Mouse (Mus musculus) right cerebral cortex, adult 18-20 months (tissue): ENCODE results near the gene Mast4.
A peak's percentile ranks its signal among the peaks of the same experiment; 100 is the strongest.

ENCODE experiments used
- DNase-seq: peaks from one replicate; pipeline ENCODE4 v3.0.0; 2022; ENCODE audit warnings: mixed read lengths

Gene Mast4

DNA sequence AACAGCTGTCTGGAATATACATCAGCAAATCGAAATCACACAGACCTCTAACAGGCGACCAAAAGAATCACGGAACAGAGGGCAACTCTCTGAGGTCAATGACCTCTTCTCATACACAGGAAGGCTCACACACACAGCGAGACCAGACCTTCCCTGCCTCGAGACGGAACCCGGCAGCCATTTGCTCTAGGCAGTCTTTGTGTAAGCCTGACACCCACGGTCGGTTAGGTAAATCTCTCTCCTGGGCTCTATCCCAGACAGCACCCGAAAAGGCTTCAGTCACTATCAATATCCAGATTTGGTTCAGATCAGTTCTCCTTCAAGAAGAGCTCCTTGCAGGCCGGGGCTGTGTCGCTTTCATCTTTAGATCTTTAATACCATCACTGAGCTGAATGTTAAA, 421.4 kb downstream of the Mast4 start:
- no peak for DNase-seq

GRCm38 (mm10) chr13:102909654-102910418, 424.5 kb downstream of the Mast4 start:
- no peak for DNase-seq

DNA sequence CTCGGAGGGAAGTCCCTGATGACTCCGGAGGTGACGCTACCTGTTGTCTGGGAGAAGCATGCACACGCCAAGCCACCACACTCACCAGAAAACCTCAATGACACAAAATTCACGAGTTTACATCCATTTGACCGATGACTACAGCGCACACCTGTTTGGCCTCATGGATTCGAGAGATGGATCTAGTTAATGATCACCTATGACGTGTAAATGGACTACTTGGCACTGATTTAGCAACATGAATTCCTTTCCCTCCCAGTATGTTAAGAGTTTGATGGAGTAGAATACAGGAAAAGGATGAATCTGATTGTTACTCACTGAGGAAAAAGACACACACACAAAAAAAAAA, 427.7 kb downstream of the Mast4 start:
- no peak for DNase-seq

GRCm38 (mm10) chr13:102906004-102906660, 428.2 kb downstream of the Mast4 start:
- peak; percentile 85 for DNase-seq

GRCm38 (mm10) chr13:102905361-102905950, 428.8 kb downstream of the Mast4 start:
- DNase-seq: no peak

GRCm38 (mm10) chr13:102903689-102904088, 430.6 kb downstream of the Mast4 start:
- no peak for DNase-seq

DNA sequence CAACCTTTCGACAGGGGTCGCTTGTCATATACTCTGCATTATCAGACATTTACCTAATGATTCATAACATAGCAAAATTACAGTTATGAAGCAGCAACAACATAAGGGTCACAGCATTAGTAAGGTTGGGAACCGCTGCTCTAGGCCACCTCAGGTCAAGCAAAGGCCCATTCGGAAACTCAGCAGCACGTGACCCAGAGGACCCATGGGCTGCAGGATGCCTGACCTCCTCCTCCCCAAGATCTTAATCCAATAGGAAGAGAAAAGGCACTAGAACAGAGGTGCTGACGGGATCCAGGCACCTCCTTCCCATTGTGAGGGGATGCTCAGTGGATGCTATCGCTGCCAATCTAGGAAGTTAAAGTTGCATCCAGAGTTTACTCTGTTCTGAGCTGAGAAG, 432.2 kb downstream of the Mast4 start:
- no peak for DNase-seq

DNA sequence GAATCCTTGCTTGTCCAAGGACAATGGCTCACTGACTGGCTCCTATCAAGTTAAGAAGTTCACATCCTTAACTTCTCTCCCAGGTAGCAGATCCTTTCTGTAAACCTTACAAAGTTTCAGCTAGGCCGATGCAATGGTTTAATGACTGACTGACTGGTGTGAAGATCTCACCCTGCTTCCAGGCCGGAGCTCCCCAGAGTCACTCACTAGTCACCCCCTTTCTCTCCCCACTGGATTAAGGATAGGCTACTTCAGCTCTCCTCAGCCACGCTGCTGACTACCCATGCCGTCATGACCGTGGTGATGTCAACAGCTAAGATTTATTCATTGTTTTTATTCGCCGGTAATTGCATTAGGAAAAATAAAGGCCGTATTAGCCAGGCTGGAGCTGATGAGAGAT, 433.8 kb downstream of the Mast4 start:
- DNase-seq: no peak

GRCm38 (mm10) chr13:102900083-102900420, 434.2 kb downstream of the Mast4 start:
- DNase-seq: no peak

- no peak for DNase-seq
Observed at GRCm38 (mm10) chr13:102899253-102900082, 434.8 kb downstream of the Mast4 start.

GRCm38 (mm10) chr13:102898374-102899131, 435.7 kb downstream of the Mast4 start:
- DNase-seq: no peak

GRCm38 (mm10) chr13:102896322-102896721, 438.0 kb downstream of the Mast4 start:
- no peak for DNase-seq

GRCm38 (mm10) chr13:102895894-102896293, 438.4 kb downstream of the Mast4 start:
- no peak for DNase-seq

GRCm38 (mm10) chr13:102894287-102895234, 439.7 kb downstream of the Mast4 start:
- DNase-seq: no peak

DNA sequence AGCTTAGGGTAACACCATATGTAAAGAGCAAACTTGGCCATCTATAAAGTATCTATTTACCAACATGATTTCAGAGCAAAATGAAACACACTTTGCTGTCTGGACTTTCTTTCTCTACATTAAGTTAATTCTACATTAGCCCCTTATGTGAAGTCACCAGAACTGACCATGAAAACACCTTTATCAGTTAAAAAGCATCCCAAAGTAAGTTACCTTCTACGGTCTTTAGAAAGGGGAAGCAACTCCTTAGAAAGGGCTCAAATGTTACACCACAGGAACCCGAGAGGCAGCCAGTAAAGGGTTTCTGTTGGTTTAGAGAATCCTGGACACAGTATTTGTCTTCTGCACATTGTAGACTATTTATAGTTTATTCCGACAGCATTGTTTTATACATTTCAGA, 441.5 kb downstream of the Mast4 start:
- no peak for DNase-seq

GRCm38 (mm10) chr13:102889989-102890388, 444.3 kb downstream of the Mast4 start:
- no peak for DNase-seq

- DNase-seq: no peak
Observed at GRCm38 (mm10) chr13:102889537-102889936, 444.8 kb downstream of the Mast4 start.

DNA sequence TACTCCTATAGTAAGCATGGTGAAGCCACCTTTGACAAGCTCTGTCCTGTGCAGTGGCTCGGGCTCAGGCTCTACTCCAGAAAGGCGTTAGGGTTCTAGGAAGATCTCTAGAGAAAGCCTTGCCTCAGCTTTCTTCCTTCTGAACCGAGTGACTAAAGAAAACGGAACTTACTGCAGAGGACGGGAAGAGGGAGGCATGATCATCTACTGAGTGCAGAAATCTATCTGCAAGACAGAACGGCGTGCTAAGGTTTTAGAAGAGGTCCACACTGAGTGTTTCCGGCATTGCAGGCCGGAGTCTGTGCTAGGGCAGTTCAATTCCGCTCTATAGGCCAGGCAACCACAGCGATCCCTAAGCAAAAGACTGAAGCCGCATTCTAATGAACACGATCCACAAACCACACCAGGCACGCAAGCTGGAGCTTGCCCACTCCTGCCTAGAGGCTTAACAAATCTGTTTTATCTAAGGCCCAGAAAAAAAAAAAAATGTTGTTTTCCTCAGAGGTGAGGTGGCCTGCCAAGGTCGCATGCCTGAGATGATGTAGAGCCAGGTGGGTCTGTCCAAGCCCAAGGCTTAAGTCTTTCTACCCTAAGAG, 445.3 kb downstream of the Mast4 start:
- no peak for DNase-seq

DNA sequence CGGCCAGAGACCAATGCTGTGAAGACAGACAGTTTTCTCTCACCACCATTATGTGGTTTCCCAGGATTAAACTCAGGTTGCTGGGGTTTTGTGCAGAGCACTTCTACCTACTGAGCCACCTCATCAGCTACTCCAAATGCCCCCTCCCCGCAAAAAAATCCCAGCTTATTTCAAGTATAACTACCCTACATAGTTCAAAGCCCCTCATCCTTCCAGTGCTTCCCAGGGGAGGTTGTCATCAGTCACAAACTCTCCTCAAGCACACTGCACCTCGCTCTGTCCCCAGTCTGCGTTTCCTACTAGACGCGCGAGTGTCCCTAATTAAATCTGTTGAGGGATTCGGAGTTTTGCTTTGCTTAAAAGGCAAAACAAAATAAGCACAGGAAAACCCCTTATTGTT, 446.1 kb downstream of the Mast4 start:
- no peak for DNase-seq

- DNase-seq: no peak
Observed at GRCm38 (mm10) chr13:102887534-102887933, 446.8 kb downstream of the Mast4 start.

DNA sequence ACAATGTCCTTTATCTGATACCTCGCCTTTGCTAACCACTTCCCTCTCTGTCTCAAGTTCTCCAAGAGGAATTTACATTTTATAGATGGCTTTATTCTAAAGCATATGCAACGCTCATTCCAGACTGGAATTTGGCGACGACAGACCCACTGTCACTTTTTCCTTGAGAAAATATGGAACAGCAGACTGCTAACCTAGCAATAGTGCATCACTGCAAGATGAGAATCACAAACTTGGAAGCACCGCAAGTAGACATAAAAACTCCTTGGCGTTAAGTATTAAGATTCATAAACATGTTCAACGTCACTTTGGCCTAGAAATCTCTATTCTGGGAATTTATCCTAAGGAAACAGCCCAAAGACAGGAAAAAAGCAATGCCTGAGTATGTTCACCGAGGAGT, 447.5 kb downstream of the Mast4 start:
- no peak for DNase-seq
